Comparison of ENCODE assay signal across 8 mouse cellular contexts in the genomic region with DNA sequence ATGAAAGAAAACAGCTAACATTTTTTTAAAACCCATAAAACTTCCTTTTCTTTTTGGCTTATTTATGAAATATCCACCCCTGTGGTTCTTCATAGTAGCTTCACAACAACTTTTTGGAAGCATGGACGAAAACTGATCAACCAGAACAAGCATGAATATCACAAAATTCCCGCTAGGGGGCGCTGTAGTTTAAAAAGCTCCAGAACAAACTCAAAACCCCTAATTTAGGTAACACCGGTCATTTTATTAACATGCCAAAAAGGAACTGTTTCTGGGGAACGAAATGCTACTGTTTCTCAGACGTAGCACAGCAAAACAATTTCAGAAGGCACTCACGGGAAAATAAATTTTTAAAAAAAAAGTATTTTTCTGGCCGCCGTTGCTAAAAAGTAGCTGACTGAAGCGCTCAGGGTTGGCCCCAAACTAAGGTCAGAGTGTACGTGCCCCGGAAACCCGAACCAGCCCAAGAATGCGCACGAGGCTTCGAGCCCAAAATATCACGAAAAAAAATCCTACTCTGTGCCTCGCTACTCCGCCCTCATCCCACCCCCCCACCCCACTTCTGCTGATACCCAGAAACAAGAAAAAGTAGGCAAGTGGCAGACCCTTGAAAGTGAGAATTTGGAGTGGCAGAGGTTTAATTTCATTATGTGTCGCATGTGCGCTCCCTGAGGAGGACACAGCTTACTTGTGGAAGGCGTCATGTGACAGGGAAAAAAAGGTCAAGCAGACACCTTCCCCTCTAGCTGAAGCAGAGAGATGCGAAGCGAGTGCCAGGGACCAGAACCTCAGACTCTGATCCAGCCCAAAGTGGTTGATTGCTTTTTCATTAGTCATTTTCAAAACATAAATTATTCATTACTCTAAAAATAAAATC. TPM values are rescaled to one million over a fixed set of nuclear protein-coding genes. Genes with fewer than 3 reads are reported as not detected.
DNase-seq lines count a peak whose midpoint lies in the region; ATAC-seq lines count a peak whose summit lies in the region.

No protein-coding gene starts in this region.

- H3K4me1 ChIP-seq in heart, embryonic 16.5 days (ENCODE audit: control insufficient read depth, insufficient read depth, low read length) = peaks cover 7% of the 10 kb centered on the region; the same call in 1 of the 2 replicates
- peaks cover 17% of the 10 kb centered on the region for H3K4me1 ChIP-seq in lung, embryonic 15.5 days

- H3K36me3 ChIP-seq in heart, embryonic 16.5 days (ENCODE audit: control insufficient read depth, insufficient read depth) = no peaks in the 10 kb centered on the region
- H3K36me3 ChIP-seq in lung, embryonic 15.5 days = no peaks in the 10 kb centered on the region

- H3K9me3 ChIP-seq in heart, embryonic 16.5 days (replicated peaks; ENCODE audit: control insufficient read depth, low read length) = no peaks in the 10 kb centered on the region
- no peaks in the 10 kb centered on the region for H3K9me3 ChIP-seq in lung, embryonic 15.5 days

- 13% methylated on average over 24 of the region's 24 CpGs for WGBS in heart, embryonic 16.5 days
- WGBS in lung, embryonic 15.5 days = 11% methylated on average over 24 of the region's 24 CpGs

- peak overlapping the region; percentile 41; the same call in 1 of the 2 replicates for H3K9ac ChIP-seq in heart, embryonic 16.5 days (ENCODE audit: low read length)
- H3K9ac ChIP-seq in lung, embryonic 15.5 days = no peak overlapping the region

- no peak for ATAC-seq in heart, embryonic 16.5 days (replicated peaks; ENCODE audit: extremely low read depth, insufficient read depth, low FRiP score)
- no peak for ATAC-seq in lung, embryonic 15.5 days (ENCODE audit: borderline replicate concordance, extremely low read depth, low FRiP score, low TSS enrichment)

- H3K27ac ChIP-seq in heart, embryonic 16.5 days (ENCODE audit: low read length) = no peak overlapping the region
- H3K27ac ChIP-seq in lung, embryonic 15.5 days = no peak overlapping the region

- DNase-seq in ES-CJ7 (ENCODE audit: low read depth, low spot score) = peak; percentile 72
- DNase-seq in adrenal gland, postnatal 4 days (ENCODE audit: low spot score in 2 of 2) = peak; percentile 29 to 58
- peak; percentile 86 for DNase-seq in fibroblast of lung, adult 2 months (ENCODE audit: low read depth)
- peak; percentile 76 for DNase-seq in kidney, postnatal 14 days
- peak; percentile 61 for DNase-seq in ovary, postnatal 14 days (ENCODE audit: low spot score)
- DNase-seq in thymus, postnatal 4 days = peak; percentile 85

- H3K27me3 ChIP-seq in heart, embryonic 16.5 days (ENCODE audit: control insufficient read depth, insufficient read depth, low read length) = peaks cover 8% of the 10 kb centered on the region
- no peaks in the 10 kb centered on the region for H3K27me3 ChIP-seq in lung, embryonic 15.5 days

- peak overlapping the region; percentile 75 for H3K4me2 ChIP-seq in heart, embryonic 16.5 days (ENCODE audit: low read depth, low read length)
- peak overlapping the region; percentile 62 for H3K4me2 ChIP-seq in lung, embryonic 15.5 days

- peak overlapping the region; percentile 47 for H3K4me3 ChIP-seq in heart, embryonic 16.5 days (ENCODE audit: low read length)
- H3K4me3 ChIP-seq in lung, embryonic 15.5 days = peak overlapping the region; percentile 26

RNA-seq across cellular contexts. Expression of a gene that starts 27.7 kb away (rescaled TPM):
- 10 to 100 TPM; 44.9 to 61.0 TPM for total RNA-seq in adrenal gland, postnatal 4 days (2021)
- polyA plus RNA-seq in heart, embryonic 16.5 days (2015; fragmentation: Nextera tagmentation; extraction: Ambion mirVana) = 3.1 and 4.0 TPM in 2 replicates
- 28.4 and 32.1 TPM in 2 replicates for polyA plus RNA-seq in lung, embryonic 15.5 days (2015; fragmentation: Nextera tagmentation; extraction: Ambion mirVana)
